Mouse (Mus musculus): ENCODE results near the gene Crlf1. TPM values are rescaled to one million over a fixed set of nuclear protein-coding genes. Genes with fewer than 3 reads are reported as not detected.
A peak's percentile ranks its signal among the peaks of the same experiment; 100 is the strongest.

The Crlf1 gene
- polyA plus RNA-seq, 1 experiment from 2014 or later: 1.6 TPM

DNA sequence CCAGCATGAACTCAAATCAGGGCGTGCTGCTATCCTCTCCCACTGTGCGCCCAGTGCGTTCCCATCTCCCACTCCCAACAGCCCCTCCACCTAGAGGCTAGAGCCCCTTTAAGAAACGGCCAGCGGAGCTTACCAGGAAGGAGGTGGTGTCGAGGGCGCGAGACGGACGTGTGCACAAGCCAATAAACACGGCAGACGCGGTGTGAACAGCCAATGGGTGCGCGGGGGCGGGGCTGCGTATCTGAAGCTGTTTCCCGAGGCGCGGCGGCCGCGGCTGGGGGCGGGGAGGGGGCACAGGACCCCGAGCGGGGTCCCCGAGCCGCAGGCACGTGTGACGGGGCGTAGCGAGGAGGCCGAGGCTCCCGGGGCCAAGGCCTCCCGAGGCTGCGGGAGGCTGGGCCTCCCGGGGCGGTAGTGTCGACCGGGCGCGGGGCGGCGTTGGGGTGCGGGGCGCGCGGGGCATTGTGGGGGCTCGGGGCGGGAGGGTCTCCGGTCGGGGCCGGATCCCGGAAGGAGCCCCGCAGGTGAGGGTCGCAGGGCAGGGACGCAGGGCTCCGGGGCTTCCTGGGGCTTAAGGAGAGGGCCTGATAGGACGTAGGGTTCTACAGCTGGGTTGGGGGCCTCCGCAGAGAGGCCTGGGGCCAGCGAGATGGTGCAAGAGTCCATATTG is 34.7 kb downstream of the Crlf1 start, which contains the start of the genes Fkbp8 and Kxd1:
Fkbp8 (plus strand) TSS at position 213 of the 670 bp plus-strand sequence.
Kxd1 (minus strand) TSS at position 445 of the 670 bp plus-strand sequence.
- Histone ChIP-seq H3K9me3 (ENCODE audit: control insufficient read depth, low read length) (no peaks in the 10 kb centered on the region), H3K9ac (ENCODE audit: low read depth, low read length) (peak within 1 kb of the TSS; percentile 96), H3K4me1 (ENCODE audit: control insufficient read depth, insufficient read depth, low read length) (peaks cover 17% of the 10 kb centered on the region), H3K27ac (ENCODE audit: low read length) (peak within 1 kb of the TSS; percentile 90), H3K36me3 (ENCODE audit: control insufficient read depth, insufficient read depth, low read length) (peaks cover 16% of the 10 kb centered on the region), H3K4me3 (ENCODE audit: low read length) (peak within 1 kb of the TSS; percentile 92), H3K4me2 (ENCODE audit: low read depth, low read length) (peak within 1 kb of the TSS; percentile 77), H3K27me3 (replicated peaks; ENCODE audit: control insufficient read depth, insufficient read depth, low read length) (no peaks in the 10 kb centered on the region)
- under 1% methylated on average over 55 of the region's 61 CpGs for WGBS
- peak; percentile 90 for ATAC-seq

DNA sequence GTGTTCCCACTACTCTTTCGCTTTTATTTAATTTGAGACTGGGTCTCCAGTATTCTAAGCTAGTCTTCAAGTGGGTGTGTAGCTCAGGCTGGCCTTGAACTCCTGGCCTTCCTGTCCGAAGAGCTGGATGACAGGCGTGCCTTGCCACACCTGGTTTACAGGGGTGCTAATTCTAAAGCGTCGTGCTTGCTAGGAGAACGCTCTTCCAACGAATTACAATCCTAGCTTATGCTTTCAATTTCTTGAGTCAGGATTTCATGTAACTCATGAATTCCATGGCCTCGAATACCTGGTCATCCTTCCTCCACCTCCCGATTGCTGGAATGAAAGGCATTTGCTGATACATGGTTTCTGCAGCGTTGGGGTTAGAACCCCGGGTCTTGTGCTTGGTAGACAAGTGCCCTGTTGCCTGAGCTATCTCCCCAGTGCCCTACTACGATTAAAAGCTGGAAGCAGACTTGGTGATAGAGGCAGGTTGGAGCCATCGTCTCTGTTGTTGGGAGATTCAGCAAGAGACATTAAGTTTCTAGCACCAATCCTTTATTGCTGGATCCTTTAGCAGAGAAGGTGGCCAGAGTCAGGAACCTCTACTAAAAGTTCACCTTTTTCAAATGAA is 35.3 kb downstream of the Crlf1 start:
- peaks cover 18% of the 10 kb centered on the region for H3K36me3 ChIP-seq (ENCODE audit: control insufficient read depth, insufficient read depth, low read length)
- no peaks in the 10 kb centered on the region for H3K9me3 ChIP-seq (ENCODE audit: control insufficient read depth, low read length)
- ATAC-seq: no peak
- peaks cover 16% of the 10 kb centered on the region for H3K4me1 ChIP-seq (ENCODE audit: control insufficient read depth, insufficient read depth, low read length)
- peak overlapping the region; percentile 92 for H3K4me3 ChIP-seq (ENCODE audit: low read length)
- H3K27me3 ChIP-seq (replicated peaks; ENCODE audit: control insufficient read depth, insufficient read depth, low read length): no peaks in the 10 kb centered on the region
- peak overlapping the region; percentile 90 for H3K27ac ChIP-seq (ENCODE audit: low read length)
- peak overlapping the region; percentile 77 for H3K4me2 ChIP-seq (ENCODE audit: low read depth, low read length)
- 24% methylated on average over 13 of the region's 13 CpGs for WGBS
- peak overlapping the region; percentile 96 for H3K9ac ChIP-seq (ENCODE audit: low read depth, low read length)

- H3K36me3 ChIP-seq (ENCODE audit: control insufficient read depth, insufficient read depth, low read length): peaks cover 20% of the 10 kb centered on the region
- no peak for ATAC-seq
- peak overlapping the region; percentile 45; the same call in 1 of the 2 replicates for H3K9ac ChIP-seq (ENCODE audit: low read depth, low read length)
- H3K27me3 ChIP-seq (replicated peaks; ENCODE audit: control insufficient read depth, insufficient read depth, low read length): no peaks in the 10 kb centered on the region
- H3K9me3 ChIP-seq (ENCODE audit: control insufficient read depth, low read length): no peaks in the 10 kb centered on the region
- H3K27ac ChIP-seq (ENCODE audit: low read length): no peak overlapping the region
- no peak overlapping the region for H3K4me3 ChIP-seq (ENCODE audit: low read length)
- peaks cover 13% of the 10 kb centered on the region for H3K4me1 ChIP-seq (ENCODE audit: control insufficient read depth, insufficient read depth, low read length)
- H3K4me2 ChIP-seq (ENCODE audit: low read depth, low read length): 0 out of 2 replicates have a peak overlapping the region, but pooled peaks have one; percentile 3
- 79% methylated on average over 5 of the region's 5 CpGs for WGBS
Measured at GRCm38 (mm10) chr8:70529299-70529698, 36.3 kb downstream of the Crlf1 start.

- peaks cover 13% of the 10 kb centered on the region for H3K4me1 ChIP-seq (ENCODE audit: control insufficient read depth, insufficient read depth, low read length)
- WGBS: 96% methylated on average over 3 of the region's 3 CpGs
- no peaks in the 10 kb centered on the region for H3K27me3 ChIP-seq (replicated peaks; ENCODE audit: control insufficient read depth, insufficient read depth, low read length)
- H3K4me3 ChIP-seq (ENCODE audit: low read length): no peak overlapping the region
- H3K36me3 ChIP-seq (ENCODE audit: control insufficient read depth, insufficient read depth, low read length): peaks cover 21% of the 10 kb centered on the region
- H3K27ac ChIP-seq (ENCODE audit: low read length): no peak overlapping the region
- H3K4me2 ChIP-seq (ENCODE audit: low read depth, low read length): no peak overlapping the region
- no peak overlapping the region for H3K9ac ChIP-seq (ENCODE audit: low read depth, low read length)
- ATAC-seq: no peak
- no peaks in the 10 kb centered on the region for H3K9me3 ChIP-seq (ENCODE audit: control insufficient read depth, low read length)
Measured at GRCm38 (mm10) chr8:70529741-70530161, 36.8 kb downstream of the Crlf1 start.

- H3K36me3 ChIP-seq (ENCODE audit: control insufficient read depth, insufficient read depth, low read length): peaks cover 21% of the 10 kb centered on the region
- no peak overlapping the region for H3K4me2 ChIP-seq (ENCODE audit: low read depth, low read length)
- H3K4me1 ChIP-seq (ENCODE audit: control insufficient read depth, insufficient read depth, low read length): peaks cover 13% of the 10 kb centered on the region
- H3K27me3 ChIP-seq (replicated peaks; ENCODE audit: control insufficient read depth, insufficient read depth, low read length): no peaks in the 10 kb centered on the region
- no peak overlapping the region for H3K9ac ChIP-seq (ENCODE audit: low read depth, low read length)
- H3K9me3 ChIP-seq (ENCODE audit: control insufficient read depth, low read length): no peaks in the 10 kb centered on the region
- no peak for ATAC-seq
- 97% methylated on average over 2 of the region's 2 CpGs for WGBS
- no peak overlapping the region for H3K4me3 ChIP-seq (ENCODE audit: low read length)
- no peak overlapping the region for H3K27ac ChIP-seq (ENCODE audit: low read length)
Measured at GRCm38 (mm10) chr8:70530314-70530713, 37.4 kb downstream of the Crlf1 start.

DNA sequence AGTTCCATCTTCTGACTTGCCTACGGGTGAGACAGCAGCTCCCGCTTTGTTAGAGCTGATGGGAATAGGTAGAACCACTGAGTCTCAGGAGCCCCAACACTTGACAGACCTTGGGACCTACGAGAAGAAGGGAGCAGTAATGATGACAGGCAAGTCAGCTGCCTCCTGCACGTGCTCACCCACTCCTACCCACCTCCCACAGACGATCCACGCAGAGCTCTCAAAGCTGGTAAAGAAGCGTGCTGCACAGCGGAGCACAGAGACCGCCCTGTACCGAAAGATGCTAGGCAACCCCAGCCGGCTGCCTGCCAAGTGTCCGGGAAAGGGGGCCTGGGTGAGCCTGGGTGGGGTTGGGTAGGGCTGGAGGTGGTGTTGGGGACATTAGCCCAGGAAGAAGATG is 41.3 kb downstream of the Crlf1 start:
- Histone ChIP-seq H3K4me2 (ENCODE audit: low read depth, low read length) (no peak overlapping the region), H3K9me3 (ENCODE audit: control insufficient read depth, low read length) (no peaks in the 10 kb centered on the region), H3K27me3 (replicated peaks; ENCODE audit: control insufficient read depth, insufficient read depth, low read length) (no peaks in the 10 kb centered on the region), H3K36me3 (ENCODE audit: control insufficient read depth, insufficient read depth, low read length) (peaks cover 29% of the 10 kb centered on the region), H3K4me1 (ENCODE audit: control insufficient read depth, insufficient read depth, low read length) (peaks cover 12% of the 10 kb centered on the region), H3K9ac (ENCODE audit: low read depth, low read length) (no peak overlapping the region), H3K27ac (ENCODE audit: low read length) (no peak overlapping the region), H3K4me3 (ENCODE audit: low read length) (no peak overlapping the region)
- ATAC-seq: no peak
- WGBS: 93% methylated on average over 12 of the region's 12 CpGs

GRCm38 (mm10) chr8:70535221-70535620 is 42.3 kb downstream of the Crlf1 start:
- no peaks in the 10 kb centered on the region for H3K9me3 ChIP-seq (ENCODE audit: control insufficient read depth, low read length)
- no peaks in the 10 kb centered on the region for H3K27me3 ChIP-seq (replicated peaks; ENCODE audit: control insufficient read depth, insufficient read depth, low read length)
- ATAC-seq: no peak
- H3K9ac ChIP-seq (ENCODE audit: low read depth, low read length): no peak overlapping the region
- H3K27ac ChIP-seq (ENCODE audit: low read length): no peak overlapping the region
- H3K4me3 ChIP-seq (ENCODE audit: low read length): no peak overlapping the region
- H3K4me1 ChIP-seq (ENCODE audit: control insufficient read depth, insufficient read depth, low read length): peaks cover 8% of the 10 kb centered on the region
- H3K4me2 ChIP-seq (ENCODE audit: low read depth, low read length): no peak overlapping the region
- peaks cover 25% of the 10 kb centered on the region for H3K36me3 ChIP-seq (ENCODE audit: control insufficient read depth, insufficient read depth, low read length)
- 91% methylated on average over 3 of the region's 3 CpGs for WGBS

- no peaks in the 10 kb centered on the region for H3K27me3 ChIP-seq (replicated peaks; ENCODE audit: control insufficient read depth, insufficient read depth, low read length)
- no peak for ATAC-seq
- H3K9me3 ChIP-seq (ENCODE audit: control insufficient read depth, low read length): no peaks in the 10 kb centered on the region
- H3K4me3 ChIP-seq (ENCODE audit: low read length): no peak overlapping the region
- H3K4me1 ChIP-seq (ENCODE audit: control insufficient read depth, insufficient read depth, low read length): peaks cover 13% of the 10 kb centered on the region
- no peak overlapping the region for H3K4me2 ChIP-seq (ENCODE audit: low read depth, low read length)
- no peak overlapping the region for H3K9ac ChIP-seq (ENCODE audit: low read depth, low read length)
- WGBS: 91% methylated on average over 2 of the region's 2 CpGs
- H3K27ac ChIP-seq (ENCODE audit: low read length): no peak overlapping the region
- H3K36me3 ChIP-seq (ENCODE audit: control insufficient read depth, insufficient read depth, low read length): peaks cover 23% of the 10 kb centered on the region
Measured at GRCm38 (mm10) chr8:70535701-70536100, 42.7 kb downstream of the Crlf1 start.

GRCm38 (mm10) chr8:70538024-70538579 is 45.1 kb downstream of the Crlf1 start:
- no peaks in the 10 kb centered on the region for H3K27me3 ChIP-seq (replicated peaks; ENCODE audit: control insufficient read depth, insufficient read depth, low read length)
- H3K9me3 ChIP-seq (ENCODE audit: control insufficient read depth, low read length): no peaks in the 10 kb centered on the region
- peak overlapping the region; percentile 83 for H3K4me3 ChIP-seq (ENCODE audit: low read length)
- peak overlapping the region; percentile 87 for H3K27ac ChIP-seq (ENCODE audit: low read length)
- peak overlapping the region; percentile 71 for H3K9ac ChIP-seq (ENCODE audit: low read depth, low read length)
- ATAC-seq: peak; percentile 26
- peak overlapping the region; percentile 93 for H3K4me2 ChIP-seq (ENCODE audit: low read depth, low read length)
- WGBS: 10% methylated on average over 24 of the region's 24 CpGs
- H3K4me1 ChIP-seq (ENCODE audit: control insufficient read depth, insufficient read depth, low read length): peaks cover 27% of the 10 kb centered on the region
- peaks cover 11% of the 10 kb centered on the region for H3K36me3 ChIP-seq (ENCODE audit: control insufficient read depth, insufficient read depth, low read length)
